Mouse (Mus musculus) stomach, postnatal 0 days (tissue): ENCODE data around the gene Sema3c. TPM values are rescaled to one million over a fixed set of nuclear protein-coding genes. Genes with fewer than 3 reads are reported as not detected.
A peak's percentile ranks its signal among the peaks of the same experiment; 100 is the strongest.

Experiments used
- ATAC-seq: fragments of 200-750 bp; cut with Nextera tagmentation; 2 replicates; pipeline ENCODE4 v1.8.0; 2017; ENCODE audit not compliant: low FRiP score, low TSS enrichment
- DNase-seq: peaks from one replicate; pipeline ENCODE4 v3.0.0-alpha.2; 2016; ENCODE audit warnings: low spot score
- H3K27ac ChIP-seq: fragments of 300-500 bp; sonication (generic); replicated peaks from 2 replicates; pipeline ENCODE4 v1.5.1; 2014; ENCODE audit warnings: mild to moderate bottlenecking, control low read depth
- H3K27me3 ChIP-seq: fragments of 300-500 bp; sonication (generic); 2 replicates; pipeline ENCODE4 v1.6.1; 2014; ENCODE audit warnings: low read length; ENCODE audit not compliant: control insufficient read depth, insufficient read depth
- H3K36me3 ChIP-seq: fragments of 300-500 bp; sonication (generic); 2 replicates; pipeline ENCODE4 v1.6.1; 2014; ENCODE audit warnings: low read length, mixed read lengths; ENCODE audit not compliant: control insufficient read depth, insufficient read depth
- H3K4me1 ChIP-seq: fragments of 300-500 bp; sonication (generic); replicated peaks from 2 replicates; pipeline ENCODE4 v1.6.1; 2014; ENCODE audit warnings: antibody characterized with exemption; ENCODE audit not compliant: control insufficient read depth, insufficient read depth
- H3K4me2 ChIP-seq: fragments of 300-500 bp; sonication (generic); replicated peaks from 2 replicates; pipeline ENCODE4 v1.6.1; 2014; ENCODE audit warnings: low read depth, mild to moderate bottlenecking, control low read depth, moderate library complexity
- H3K4me3 ChIP-seq: fragments of 300-500 bp; sonication (generic); 2 replicates; pipeline ENCODE4 v1.5.1; 2014; ENCODE audit warnings: low read depth, low read length, control low read depth
- H3K9ac ChIP-seq: fragments of 300-500 bp; sonication (generic); 2 replicates; pipeline ENCODE4 v1.6.1; 2014; ENCODE audit warnings: mild to moderate bottlenecking, low read length, control low read depth, mixed read lengths
- H3K9me3 ChIP-seq: fragments of 300-500 bp; sonication (generic); 2 replicates; pipeline ENCODE4 v1.6.1; 2016; ENCODE audit warnings: low read length; ENCODE audit not compliant: control insufficient read depth
- CTCF ChIP-seq: IDR thresholded peaks from 2 replicates; pipeline ENCODE4 v1.5.1; 2016; ENCODE audit warnings: antibody characterized with exemption, low read depth, mild to moderate bottlenecking, moderate library complexity
- EP300 ChIP-seq: optimal IDR thresholded peaks from 2 replicates; pipeline ENCODE3; 2016; ENCODE audit warnings: antibody characterized with exemption
- WGBS: fragments of 180-500 bp; shearing (Covaris S2); extraction: QIAGEN DNeasy Blood & Tissue Kit; methylation state at CpG from one replicate; pipeline ENCODE4 v1.1.7; 2014; 5-methylcytosine and 5-hydroxymethylcytosine counted together
- polyA plus RNA-seq: library from polyadenylated mRNA; unstranded; fragments of >200 nt; fragmentation: Nextera tagmentation; extraction: Ambion mirVana; gene quantifications from 2 replicates; pipeline ENCODE4 v1.2.1, GENCODE M21; 2015

Gene Sema3c
- polyA plus RNA-seq, 1 experiment from 2014 or later = 30.3 TPM

DNA sequence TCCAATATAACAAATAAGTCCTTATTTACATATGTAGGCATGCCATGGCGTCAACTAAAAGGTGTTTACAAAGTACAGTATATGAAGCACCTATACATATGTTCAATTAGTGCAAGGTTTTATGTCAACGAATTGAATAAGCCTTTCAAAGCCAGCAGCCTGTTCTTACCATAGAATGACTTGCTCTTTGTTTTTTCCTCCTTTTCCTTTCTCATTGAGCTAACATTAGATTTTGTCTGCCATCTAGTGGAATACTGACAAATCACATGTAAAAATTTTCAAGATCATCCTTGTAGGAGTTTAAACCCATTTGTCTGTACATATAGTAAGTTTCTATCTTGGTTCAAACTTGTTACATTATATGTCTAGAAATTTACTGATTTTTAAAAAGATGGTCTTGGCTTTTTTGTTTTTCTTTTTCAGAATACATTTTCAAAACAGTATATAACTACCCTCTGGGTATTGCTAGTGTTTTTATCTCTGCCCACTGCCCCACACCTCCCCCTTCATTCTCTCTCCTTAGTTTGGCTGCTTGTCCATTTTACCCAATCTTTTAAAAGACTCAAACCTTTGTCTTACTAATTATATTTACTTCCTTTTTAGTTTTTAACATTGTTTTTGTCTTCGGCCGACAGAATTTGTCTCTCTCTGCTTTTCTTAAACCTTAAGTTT lies 192.1 kb downstream of the Sema3c start:
- no peak overlapping the region for H3K9ac ChIP-seq
- DNase-seq = no peak
- WGBS = 51% methylated on average over 4 of the region's 4 CpGs
- H3K27ac ChIP-seq = no peak overlapping the region
- TF ChIP-seq EP300 (no peak), CTCF (peak; percentile 83)
- H3K36me3 ChIP-seq = no peaks in the 10 kb centered on the region
- no peaks in the 10 kb centered on the region for H3K27me3 ChIP-seq
- H3K4me1 ChIP-seq = no peaks in the 10 kb centered on the region
- no peak overlapping the region for H3K4me3 ChIP-seq
- no peaks in the 10 kb centered on the region for H3K9me3 ChIP-seq
- no peak for ATAC-seq
- H3K4me2 ChIP-seq = no peak overlapping the region

DNA sequence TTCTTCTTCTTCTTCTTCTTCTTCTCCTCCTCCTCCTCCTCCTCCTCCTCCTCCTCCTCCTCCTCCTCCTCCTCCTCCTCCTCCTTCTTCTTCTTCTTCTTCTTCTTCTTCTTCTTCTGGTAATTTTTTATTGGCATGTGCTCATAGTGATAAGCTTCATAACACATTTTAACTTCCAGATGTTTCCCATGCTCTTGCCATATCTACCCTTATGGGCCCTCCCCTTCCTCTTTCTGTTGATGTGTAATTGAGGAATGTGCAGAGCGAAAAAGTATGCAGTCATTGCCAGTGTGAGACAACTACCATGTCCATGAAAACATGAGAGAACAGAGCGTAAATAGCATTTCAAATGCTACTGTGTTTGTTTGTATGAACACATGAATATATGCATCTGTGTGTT lies 196.2 kb downstream of the Sema3c start:
- DNase-seq (no peak), ATAC-seq (no peak)
- H3K27me3 ChIP-seq = no peaks in the 10 kb centered on the region
- TF ChIP-seq EP300 = no peak
- TF ChIP-seq CTCF = no peak
- H3K4me1 ChIP-seq = no peaks in the 10 kb centered on the region
- 88% methylated on average over 2 of the region's 2 CpGs for WGBS
- H3K4me3 ChIP-seq = no peak overlapping the region
- H3K9ac ChIP-seq = no peak overlapping the region
- no peaks in the 10 kb centered on the region for H3K36me3 ChIP-seq
- no peak overlapping the region for H3K27ac ChIP-seq
- no peaks in the 10 kb centered on the region for H3K9me3 ChIP-seq
- H3K4me2 ChIP-seq = no peak overlapping the region

DNA sequence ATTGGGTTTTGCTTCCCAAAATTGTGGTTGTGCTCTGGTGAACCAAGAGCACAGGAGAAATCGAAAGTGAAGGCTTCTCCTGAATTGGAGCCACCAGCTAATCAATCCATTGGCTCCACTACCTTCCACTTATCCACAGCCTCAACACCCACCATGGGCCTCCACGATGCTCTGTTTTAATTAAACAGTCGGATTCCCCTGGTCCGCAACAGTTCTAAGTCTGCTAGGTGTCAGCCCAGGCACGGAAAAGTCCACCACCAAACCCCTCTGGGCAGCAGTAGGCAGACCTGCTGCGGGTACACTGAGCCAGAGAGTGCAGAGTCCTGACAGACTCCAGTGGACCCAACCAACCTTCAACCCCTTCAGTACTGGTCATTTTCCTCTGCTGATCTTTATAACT lies 202.5 kb downstream of the Sema3c start:
- Histone ChIP-seq H3K4me2 (no peak overlapping the region), H3K36me3 (no peaks in the 10 kb centered on the region), H3K9ac (no peak overlapping the region), H3K27me3 (no peaks in the 10 kb centered on the region), H3K9me3 (no peaks in the 10 kb centered on the region), H3K4me3 (no peak overlapping the region), H3K27ac (no peak overlapping the region), H3K4me1 (no peaks in the 10 kb centered on the region)
- 90% methylated on average over 6 of the region's 6 CpGs for WGBS
- TF ChIP-seq CTCF (no peak), EP300 (no peak)
- ATAC-seq (no peak), DNase-seq (peak; percentile 16)

Other genes with a start within 250 kb of the Sema3c start
- gene Speer4f2, start 201.1 kb upstream of the Sema3c start, polyA plus RNA-seq = not detected in 2 replicates
- gene Speer4f1, start 98.2 kb upstream of the Sema3c start, polyA plus RNA-seq = not detected in 2 replicates